Mouse (Mus musculus) cerebellum, adult 9-10 months (tissue): ENCODE measurements around the gene Fbxl21.
A peak's percentile ranks its signal among the peaks of the same experiment; 100 is the strongest.

ENCODE experiments used
- DNase-seq: peaks from one replicate; pipeline ENCODE4 v3.0.0; 2022

Fbxl21 gene

DNA sequence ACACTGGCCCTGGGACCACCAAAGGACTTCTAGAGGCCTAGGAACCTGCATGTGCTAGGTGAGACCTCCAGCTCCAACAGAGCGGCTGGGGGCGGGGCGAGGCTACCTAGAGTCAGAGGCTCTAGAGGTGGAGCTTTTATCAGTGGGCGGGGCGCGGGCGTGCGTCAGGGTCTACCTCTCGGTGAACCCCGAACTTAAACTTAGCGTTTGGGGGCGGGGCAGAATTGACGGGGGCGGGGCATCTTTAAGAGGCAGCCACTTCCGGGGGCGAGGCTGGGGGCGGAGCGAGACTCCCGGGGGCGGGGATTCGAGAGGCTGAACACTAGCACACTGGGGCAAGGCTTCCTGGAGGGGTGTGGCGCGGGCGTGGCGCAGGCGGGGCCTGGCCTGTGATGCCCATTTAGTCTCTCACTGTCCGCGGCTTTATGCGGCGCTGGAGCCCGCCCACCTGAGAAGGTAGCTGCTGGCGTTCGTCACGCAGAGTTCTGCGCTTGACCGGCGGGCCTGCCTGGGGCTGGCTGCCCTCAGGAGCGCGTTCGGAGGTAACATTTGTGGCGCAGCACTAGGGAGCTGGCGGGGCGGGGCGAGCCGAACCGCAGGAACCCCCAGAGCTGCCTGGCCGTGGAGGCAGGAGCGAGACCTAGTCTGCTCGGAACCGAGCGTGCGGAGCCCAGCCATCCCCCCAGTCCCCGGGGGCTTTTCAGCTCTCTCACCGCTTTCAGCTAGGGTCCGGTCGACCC is at the start of gene Fbxl21:
Gene Fbxl21 (plus strand): TSS at position 392 of the 740 bp plus-strand sequence.
- DNase-seq, result peak; percentile 95

DNA sequence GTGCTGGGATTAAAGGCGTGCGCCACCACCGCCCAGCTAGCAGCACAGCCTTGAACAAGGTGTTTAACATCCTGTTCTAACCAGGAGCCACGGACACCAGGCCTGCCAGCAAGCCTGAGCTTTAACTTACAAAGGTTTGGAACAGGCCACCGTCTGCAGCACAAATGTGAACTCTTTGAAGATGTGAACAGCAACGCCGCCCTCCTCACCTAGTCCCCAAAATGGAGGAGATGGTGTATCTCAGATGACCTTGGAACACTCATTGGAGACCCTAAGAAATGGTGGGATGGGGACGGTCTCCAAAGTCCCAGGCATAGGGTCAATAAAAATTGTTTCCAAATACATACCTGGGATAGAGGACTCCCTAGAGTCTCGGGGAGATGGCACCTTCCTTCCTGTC is 49.6 kb upstream of the Fbxl21 start:
- DNase-seq, result no peak

DNA sequence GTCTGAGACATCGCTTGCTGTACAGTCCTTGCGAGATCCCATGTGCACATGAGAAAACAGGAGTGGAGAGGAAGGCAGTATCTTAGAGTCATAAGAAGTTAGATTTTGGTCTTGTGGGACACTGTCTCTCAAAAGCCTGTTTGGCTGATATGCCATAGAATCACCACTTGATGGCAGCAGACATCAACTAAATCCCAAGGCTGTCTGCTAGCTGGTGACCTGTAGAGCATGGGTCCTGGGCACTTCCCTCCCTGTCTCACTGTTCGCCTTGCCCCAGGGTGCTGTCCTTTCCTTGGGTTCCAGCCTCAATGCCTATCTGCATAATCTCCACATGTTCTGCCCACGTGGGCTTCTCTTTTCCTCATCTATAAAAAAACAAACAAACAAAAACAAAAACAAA is 46.9 kb upstream of the Fbxl21 start:
- peak; percentile 61 for DNase-seq

DNA sequence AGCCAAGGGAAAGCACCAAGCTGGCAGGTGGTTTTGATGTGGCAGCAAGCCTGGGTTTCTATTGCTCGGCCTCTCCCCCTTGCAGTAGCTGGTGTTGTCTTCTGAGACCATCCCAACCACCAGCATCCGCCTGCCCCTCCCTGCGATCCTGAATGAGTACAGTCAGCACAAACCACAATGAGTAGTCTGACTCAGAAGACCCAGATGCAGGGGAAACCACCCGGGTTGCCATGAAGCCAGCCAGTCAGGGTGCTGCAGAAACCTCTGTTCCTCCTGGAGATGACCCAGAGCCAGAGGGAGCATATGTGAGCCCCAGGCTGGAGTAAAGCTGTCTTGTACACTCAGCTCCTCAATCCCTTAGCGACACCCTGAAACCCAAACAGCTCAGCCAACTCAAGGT is 45.5 kb upstream of the Fbxl21 start:
- no peak for DNase-seq

DNA sequence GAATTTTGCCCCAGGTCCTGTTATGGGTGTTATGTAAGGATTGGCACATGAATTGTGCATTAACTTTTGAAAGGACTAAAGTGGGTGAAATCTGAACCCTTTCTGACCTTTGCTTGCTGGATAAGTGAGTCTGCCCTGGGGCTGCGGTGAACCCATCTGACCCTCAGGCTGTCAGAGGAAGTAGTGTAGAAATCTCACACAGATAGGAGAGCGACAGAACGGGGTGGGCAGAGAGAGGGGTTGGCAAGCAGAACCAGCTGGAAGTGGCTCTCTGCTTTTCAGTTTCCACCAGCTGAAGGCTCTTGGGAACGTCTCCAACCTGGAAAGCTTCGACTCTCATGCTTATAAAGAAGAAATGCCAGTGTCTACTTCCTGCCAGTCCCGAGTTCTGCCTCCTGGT is 45.0 kb upstream of the Fbxl21 start:
- DNase-seq, result no peak

DNA sequence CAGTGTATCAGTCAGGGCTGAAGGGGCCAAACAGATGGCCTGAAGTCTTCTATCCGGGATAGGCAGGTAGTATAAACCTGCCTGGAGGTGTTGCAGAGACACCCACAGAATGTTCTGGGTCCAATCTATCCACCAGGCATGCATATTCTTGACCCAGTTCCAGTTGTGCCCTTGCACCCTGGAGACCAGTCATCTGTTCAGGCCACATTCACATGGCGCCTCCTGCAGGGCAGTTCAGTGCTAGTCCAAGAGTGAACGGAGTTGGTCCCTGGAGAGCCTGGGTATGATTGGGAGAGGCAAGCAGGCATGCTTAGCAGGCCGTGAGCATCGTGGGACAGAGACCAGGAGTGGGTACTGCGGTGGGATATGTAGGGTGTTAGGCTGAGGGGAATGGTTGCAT is 44.2 kb upstream of the Fbxl21 start:
- DNase-seq, result no peak

DNA sequence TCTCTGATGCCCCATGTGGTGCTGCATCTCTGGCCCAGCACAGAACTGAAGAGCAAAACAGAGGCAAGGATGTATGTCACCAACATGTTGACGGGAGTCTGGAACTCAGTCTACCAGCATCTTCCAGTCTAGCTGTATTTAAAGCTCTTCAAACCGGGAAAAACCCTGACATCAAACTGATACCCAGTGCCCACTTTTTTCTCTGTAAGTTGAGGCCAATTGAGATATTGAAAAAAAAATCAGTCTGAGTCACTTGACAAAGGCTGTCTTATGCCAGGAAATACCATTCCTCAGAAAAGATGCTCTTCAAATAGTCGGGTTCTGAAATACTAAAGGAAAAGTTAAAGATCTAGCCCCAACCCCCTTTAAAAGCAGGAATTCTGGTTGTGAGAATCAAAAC is 40.1 kb upstream of the Fbxl21 start, which contains the start of gene Il9:
Gene Il9 (minus strand): TSS at position 101 of the 400 bp plus-strand sequence.
- DNase-seq, result no peak

DNA sequence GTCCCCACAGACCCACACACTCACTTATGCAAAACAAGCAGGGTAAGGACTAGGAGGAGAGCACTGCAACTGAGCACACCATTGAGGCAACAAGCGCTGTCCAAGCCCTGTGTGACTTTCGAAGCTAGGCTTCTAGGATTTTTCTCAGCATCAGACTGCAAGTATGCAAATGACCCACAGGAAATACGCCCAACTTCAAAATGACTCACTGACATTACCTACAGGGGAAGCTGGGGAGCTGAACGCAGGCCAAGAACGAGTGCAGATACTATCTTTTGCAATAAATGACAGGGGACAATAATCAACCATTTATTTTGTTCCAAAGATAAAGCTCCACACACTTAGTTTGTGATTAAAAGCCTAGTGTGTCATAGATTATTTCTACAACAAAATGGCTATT is 34.3 kb upstream of the Fbxl21 start:
- DNase-seq, result no peak

DNA sequence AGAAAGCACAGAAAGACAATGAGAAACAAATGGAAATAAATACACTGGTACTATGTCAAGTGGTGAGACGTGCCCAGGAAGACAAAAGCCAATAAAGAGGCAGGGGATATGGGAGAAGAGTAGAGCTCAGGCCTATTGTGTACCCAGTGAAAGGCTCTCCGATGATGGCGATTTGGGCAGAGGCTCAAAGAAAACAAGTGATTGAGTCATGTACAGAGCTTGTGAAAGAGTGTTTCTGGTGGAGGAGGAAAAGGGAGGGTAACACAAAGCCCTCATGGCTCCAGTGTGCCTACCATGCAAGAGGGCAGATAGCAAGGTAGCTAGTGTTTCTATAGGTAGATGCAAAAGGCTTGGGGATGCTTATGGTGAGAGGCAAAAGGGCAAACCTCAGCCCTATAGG is 27.8 kb upstream of the Fbxl21 start:
- DNase-seq, result no peak

DNA sequence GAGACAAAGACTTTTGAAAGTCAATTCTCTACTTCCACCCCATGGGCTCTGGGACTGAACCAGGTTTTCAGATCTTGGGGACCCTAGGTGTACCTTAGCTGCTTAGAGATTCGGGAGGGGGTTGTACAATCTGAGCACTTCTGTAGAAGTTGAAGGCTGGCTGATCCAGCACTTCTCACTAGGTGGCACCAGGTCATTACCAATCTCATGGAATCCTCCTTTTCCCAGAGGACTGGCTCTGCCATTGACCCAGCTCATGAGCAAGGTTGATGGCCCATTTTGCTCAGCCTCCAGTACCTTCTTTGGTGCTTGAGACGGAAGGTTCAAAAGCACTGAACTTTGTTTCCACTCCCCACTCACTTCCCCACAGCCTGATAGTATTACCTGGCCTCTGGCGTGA is 22.1 kb upstream of the Fbxl21 start:
- DNase-seq, result no peak

DNA sequence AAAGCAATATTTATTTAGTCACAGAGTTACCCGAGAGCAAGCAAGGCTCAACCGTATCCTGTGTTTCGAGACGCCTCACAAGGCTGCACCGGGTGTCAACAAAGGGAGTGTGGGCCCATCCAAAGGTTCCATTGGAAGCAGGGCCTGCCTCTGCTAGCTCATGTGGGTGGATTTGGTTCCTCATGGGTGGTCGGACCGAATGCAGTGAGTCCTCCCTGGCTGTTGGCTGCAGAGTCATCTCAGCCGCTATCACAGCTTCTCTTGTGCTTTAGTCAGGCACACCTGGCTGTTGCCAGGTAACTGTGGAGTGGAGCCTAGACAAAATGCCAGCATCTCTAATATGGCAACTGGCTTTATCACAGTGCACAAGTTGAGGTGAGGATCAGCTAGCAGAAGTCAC is 21.6 kb upstream of the Fbxl21 start:
- no peak for DNase-seq

DNA sequence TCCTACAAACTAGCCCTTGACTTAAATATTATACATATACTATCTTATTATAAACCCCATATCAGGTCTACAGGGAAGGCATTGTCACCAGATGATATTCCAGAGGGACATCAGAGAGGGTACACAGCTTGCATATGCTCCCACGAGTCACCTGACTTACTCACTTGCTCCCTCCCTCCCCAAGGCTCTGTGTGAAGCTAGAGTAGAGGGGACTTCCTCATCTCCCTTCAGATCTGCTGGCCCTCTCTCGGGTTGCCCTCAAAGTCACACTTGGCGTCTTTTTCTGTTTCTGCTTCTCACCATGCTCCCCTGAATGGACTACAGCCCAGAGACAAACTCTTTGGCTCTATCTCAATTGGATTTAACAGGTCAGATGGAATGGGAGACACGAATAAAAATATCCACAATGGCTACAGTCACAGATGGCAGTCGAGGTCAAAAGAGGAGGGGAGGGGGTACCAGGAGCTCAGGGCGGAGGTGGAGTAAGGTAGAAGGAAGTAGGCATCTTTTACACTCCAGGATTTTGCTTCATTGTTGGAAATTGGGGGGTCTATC is 20.3 kb upstream of the Fbxl21 start:
- peak; percentile 54 for DNase-seq

DNA sequence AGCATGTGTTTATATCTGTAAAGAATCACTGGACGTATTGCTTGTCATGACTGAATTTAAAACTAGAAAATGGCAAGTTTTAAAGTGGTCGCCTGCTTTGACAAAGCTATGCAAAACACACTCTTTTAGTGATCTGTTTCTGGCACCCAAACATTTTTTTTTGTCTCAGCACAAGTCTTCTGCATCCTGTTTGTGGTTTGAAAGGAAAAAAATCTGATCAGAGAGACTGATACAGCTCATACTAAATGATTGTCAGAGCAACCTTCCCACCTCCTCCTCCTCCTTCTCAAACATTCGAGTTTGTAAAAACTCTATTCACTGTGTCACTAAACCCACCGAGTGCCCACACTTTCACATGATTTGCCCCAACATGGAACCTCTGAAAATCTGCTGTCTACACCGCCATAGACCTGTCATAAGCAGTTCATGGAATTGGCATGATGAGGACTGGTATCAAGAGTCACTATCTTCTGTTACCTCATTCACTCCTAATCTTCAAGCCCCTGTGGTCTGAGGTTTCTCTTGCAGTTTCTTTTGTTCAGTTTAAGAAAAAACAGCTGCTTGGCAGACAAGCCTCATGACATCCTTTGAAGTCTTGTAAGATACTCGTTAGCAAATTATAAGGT is 15.3 kb upstream of the Fbxl21 start:
- DNase-seq, result no peak

DNA sequence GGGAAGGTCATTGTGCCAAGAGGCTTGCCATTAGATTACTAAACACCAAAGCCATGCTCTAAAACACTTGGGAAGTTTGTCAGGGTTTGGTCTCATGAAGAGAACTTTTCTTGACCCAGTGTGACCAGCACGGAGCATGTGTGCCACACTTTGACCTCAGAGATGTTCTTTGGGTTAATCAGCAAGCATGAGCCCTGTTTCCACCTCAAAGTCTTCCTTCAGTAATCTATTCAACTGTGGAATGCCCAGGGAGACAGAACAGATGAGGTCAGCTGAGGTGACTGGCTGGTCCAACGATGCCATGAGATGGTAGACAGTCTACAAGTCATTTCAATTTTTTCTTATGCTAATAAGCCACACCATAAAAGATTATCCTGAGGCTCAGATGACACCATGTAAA is 12.5 kb upstream of the Fbxl21 start:
- DNase-seq, result no peak

DNA sequence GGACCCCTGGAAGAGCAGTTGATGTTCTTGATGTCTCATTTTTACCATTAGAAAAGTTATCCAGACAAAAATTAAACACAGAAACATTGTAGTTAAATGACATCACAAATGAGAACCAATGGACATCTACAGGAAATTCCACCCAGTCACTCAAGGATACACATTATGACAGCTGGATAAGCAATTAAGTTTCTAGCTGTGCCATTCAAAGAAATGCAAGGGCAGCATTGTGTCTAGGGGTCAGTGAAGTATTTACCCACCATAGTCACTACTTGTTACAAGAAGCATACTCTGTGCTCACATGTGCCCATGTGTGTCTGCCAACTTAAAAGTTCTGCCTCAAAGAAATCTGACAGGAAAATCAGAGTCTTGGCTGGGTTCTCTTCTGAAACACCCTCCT is 8.7 kb upstream of the Fbxl21 start:
- no peak for DNase-seq

DNA sequence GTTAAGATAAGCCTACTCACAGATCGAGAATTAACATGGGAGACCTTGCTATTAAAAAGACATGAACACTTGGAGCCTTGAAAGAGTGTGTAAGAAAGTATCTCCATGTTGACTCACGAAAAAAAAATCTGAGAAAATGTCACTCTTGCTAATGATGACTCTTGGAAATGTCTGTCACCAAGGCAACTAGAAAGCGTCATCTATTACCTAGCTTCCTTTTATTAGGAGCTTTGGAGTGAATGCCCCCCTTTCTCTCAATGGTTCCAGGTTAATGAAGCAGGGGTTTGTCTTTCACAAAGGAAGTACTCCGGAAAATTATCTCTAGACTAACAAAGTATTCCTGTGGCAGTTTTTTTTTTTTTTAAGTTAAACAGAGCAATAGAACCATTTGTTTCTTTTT is 6.0 kb upstream of the Fbxl21 start:
- no peak for DNase-seq

DNA sequence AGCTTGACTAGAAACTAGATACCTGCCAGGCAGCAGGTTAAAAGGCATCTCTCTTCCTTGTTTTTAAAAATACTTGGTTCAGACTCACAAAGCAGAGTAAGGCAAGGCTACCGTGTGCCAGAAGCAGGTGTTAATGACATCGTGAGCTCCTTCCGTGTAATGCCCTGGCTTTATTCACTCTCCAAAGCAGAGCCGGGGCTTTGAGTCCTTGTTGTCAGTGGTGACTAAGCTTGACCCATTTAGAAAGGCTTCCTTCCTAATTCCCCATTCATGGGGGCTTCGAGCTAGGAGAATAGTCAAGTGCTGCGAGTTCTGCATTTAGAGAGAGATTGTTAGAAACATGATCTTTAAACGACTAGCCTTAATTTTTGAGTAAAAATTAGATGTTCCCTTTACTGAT is 5.5 kb upstream of the Fbxl21 start:
- no peak for DNase-seq

DNA sequence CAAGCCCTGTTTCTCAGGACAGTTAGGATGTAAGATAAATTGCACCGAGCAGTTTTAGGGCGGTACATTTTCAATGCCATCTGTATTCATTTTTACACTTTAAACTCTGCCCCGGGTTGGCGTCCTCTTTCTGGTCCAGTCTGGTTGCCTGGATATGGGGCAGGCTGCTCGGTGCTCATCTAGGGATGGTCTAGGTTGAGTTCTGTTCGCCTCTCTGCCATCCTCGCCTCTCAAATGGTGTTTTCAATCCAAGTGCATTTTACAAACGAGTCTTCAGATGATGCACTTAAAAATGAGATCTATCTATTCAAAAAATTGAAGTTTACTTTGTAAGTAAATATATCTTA is 522 bp downstream of the Fbxl21 start:
- DNase-seq, result no peak

DNA sequence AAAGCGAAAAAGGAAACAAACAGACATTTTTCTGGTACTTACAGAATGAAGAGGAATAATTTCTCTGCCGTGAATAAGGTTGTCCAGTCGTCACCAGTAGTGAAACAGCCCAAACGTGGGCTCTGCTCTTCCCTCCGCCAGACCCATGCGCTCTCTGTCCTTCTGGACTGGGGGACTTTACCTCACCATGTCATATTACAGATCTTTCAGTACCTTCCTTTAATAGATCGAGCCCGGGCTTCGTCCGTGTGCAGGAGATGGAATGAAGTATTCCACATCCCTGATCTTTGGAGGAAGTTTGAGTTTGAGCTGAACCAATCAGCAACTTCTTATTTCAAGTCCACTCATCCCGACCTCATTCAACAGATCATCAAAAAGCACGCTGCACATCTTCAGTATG is 4.6 kb downstream of the Fbxl21 start:
- no peak for DNase-seq

DNA sequence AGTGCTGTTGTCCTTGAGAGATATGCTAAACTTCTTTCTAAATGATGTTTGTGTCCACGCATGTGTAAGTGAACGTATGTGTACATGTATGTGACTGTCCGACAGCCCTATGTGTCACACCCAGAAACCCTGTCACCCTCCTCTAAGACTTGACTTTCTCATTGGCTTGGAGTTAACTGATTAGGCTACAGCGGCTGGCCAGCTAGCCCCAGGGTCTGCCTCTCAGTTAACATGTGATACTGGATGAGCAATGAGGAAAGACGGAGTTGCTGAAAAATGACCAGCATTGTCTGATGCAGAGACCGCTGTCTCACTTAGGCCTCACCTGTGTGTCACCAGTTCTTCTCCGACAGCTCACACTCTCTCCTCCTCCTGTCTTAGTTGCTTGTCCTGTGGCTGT is 5.6 kb downstream of the Fbxl21 start:
- DNase-seq, result no peak

DNA sequence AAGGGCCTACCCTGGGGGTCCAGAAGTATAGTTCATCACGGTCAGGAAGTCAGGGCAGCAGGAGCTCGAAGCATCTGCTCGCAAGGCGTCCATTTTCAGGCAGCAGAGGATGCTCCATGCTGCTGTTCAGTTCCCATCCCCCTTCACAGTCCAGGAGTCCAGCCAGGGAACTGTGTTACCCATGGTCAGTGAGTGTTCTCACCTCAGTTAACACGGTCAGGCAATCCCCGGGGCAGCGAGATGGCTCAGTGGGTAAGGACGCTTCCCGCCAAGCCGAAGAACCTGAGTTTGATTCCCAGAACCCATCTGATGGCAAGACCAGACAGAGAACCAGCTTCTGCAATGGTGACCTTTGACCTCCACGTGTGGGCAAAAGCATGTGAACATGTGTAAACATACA is 6.0 kb downstream of the Fbxl21 start:
- no peak for DNase-seq

DNA sequence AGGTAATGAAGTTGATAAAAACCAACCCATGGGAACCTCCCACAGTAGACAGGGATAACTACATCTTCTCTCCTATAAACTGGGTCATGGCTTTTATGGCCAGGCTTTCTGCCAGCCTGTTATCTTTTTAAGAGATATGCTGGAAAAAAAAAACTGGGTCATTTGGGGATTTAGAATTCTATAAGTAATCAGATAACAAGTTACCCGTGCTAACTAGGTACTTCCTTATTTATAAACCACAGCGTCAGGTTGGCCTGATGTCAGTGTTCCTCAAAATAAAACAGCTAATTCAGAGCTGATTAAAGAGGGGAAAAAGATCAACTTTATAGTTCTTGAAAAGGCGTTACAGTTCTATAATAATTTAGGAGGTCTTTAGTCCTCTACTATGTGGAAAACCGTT is 6.8 kb downstream of the Fbxl21 start:
- DNase-seq, result no peak

DNA sequence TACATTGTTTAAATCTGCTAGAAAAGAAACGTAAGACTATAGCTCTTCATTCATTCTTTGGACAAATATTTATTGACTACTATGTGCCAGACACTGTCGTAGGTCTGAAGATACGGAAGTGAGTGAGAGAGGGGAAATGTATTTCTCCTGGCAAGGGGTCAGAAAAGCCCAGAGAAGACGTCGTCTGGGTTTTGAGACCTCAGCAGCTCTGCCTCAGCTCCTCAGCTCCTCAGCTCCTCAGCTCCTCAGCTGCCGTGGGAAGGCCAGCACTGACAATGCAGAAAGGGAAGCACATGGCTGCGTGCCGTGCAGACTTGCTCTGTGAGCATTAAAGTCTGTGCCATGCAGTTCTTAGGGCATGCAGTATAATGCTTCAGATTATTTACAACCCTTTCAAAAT is 7.4 kb downstream of the Fbxl21 start:
- no peak for DNase-seq

DNA sequence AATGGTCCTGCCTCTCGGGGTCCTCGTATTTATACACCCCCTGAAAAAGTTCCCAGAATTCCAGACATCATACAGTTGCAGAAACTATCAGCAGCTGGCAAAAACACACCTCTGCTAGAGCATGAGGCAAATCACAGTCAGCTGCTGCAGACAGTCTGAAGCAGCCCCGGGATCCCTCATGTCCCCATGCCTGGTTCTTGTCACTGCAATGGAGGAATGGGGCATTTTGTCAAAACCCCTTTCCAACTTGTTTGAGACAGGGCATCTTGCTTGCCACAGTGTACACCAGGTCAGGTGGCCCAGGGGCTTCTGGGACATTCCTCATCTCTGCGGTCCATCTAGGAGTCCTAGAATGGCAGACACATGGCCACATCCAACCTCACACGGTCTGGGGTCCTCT is 12.7 kb downstream of the Fbxl21 start:
- no peak for DNase-seq

DNA sequence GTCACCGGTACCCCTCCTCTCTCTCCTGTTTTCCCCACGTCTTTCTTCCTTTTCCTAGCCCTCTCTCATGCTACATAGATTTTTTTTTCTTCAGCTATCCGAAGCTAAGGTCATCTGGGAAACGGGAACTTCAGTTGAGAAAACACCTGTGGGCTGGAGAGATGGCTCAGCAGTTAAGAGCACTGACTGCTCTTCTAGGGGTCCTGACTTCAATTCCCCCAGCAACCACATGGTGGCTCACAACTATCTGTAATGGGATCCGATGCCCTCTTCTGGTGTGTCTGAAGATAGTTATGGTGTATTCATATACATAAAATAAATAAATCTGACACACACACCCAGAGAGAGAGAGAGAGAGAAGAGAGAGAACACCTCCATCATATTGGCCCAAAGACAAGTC is 13.3 kb downstream of the Fbxl21 start:
- no peak for DNase-seq
